Mouse (Mus musculus) adrenal gland, postnatal 36 days (tissue): ENCODE measurements at regions not wholly inside any gene's neighbourhood (a gene's known extent, or its start where the extent isn't known, plus 50 kb on each side); places are given as distances from the start of the nearest gene placed in this dataset.
"Not testable (repeated sequence)": the region's sequence is repeated elsewhere in the genome, so short reads cannot be mapped to it uniquely, and the experiment has no call there.

Experiments used
- DNase-seq, 2 experiments: peaks; one replicate each; pipeline ENCODE4 v3.0.0; 2021; ENCODE audit warnings: mixed read lengths in 1 of 2

GRCm38 (mm10) chr11:14136142-14136541, 462.9 kb upstream of the Pom121l12 start:
- no peak for DNase-seq

GRCm38 (mm10) chr11:14142376-14142775, 456.7 kb upstream of the Pom121l12 start:
- DNase-seq: not testable (repeated sequence)

- DNase-seq: no peak
Measured at GRCm38 (mm10) chr11:14147639-14148038, 451.4 kb upstream of the Pom121l12 start.

GRCm38 (mm10) chr11:14159366-14159765, 439.7 kb upstream of the Pom121l12 start:
- DNase-seq: no peak

- no peak for DNase-seq
Measured at GRCm38 (mm10) chr11:14169478-14169877, 429.6 kb upstream of the Pom121l12 start.

GRCm38 (mm10) chr11:14174594-14174993, 424.5 kb upstream of the Pom121l12 start:
- DNase-seq: no peak

- no peak for DNase-seq
Measured at GRCm38 (mm10) chr11:14182020-14182419, 417.1 kb upstream of the Pom121l12 start.

GRCm38 (mm10) chr11:14182466-14182865, 416.6 kb upstream of the Pom121l12 start:
- DNase-seq: no peak

- peak; percentile 6 to 7 for DNase-seq
Measured at GRCm38 (mm10) chr11:14183258-14183968, 415.7 kb upstream of the Pom121l12 start.

GRCm38 (mm10) chr11:14195081-14195480, 404.0 kb upstream of the Pom121l12 start:
- DNase-seq: no peak
